Mouse (Mus musculus) megakaryocyte, embryonic 14.5 days (primary cell): Measurements from ENCODE around the gene Kcnh1.

Source experiments
- FLI1 ChIP-seq: IDR thresholded peaks from 2 replicates; pipeline ENCODE4 v1.6.1; 2012; ENCODE audit warnings: low read length, inconsistent platforms, mixed read lengths
- GATA1 ChIP-seq: IDR thresholded peaks from 3 replicates; pipeline ENCODE4 v1.6.1; 2012; ENCODE audit warnings: mixed read lengths, low read length, inconsistent platforms, borderline replicate concordance

DNA sequence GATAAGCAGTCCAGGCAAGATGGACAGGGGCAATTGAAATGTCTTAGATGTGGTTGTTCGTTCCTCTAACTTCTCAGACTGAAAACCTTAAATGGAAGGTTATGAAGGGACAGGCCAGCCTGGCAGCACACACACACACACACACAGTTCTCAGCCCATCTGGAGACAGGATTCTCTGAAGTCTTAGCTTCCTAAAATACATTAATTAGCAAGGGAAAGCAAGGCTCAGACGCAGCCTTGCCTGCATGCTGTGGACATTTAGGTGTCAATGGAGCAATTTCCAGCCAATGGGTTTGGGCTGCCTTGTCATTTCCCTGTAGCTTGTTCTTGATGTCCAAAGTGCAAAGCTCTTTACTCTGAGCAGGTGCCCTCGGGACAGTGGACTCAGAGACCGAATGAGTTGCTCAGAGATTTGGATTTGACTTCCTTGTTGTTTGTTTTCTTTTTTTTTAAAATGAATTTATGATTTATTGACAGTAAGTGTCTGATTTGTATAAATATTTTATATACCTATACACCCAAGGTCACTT is 188.0 kb downstream of the Kcnh1 start:
- no peak for TF ChIP-seq GATA1
- TF ChIP-seq FLI1: no peak
